Comparison of ENCODE assay signal across 20 mouse cellular contexts in genomic region chr17:30509646-30510045, GRCm38 (mm10).
DNase-seq lines count a peak whose midpoint lies in the region; ATAC-seq and TF ChIP-seq lines count a peak whose summit lies in the region.
"Had no signal": no experiment of that assay in that cellular context is flagged by ENCODE, and none has a peak within 500 bp of the region (broad histone marks: within the 10 kb centered on the region; RNA-seq: fewer than 3 reads in every experiment).

No protein-coding gene starts in this region.

- H3K9me3 ChIP-seq in MEL (replicated peaks; ENCODE audit: insufficient read depth, low read length) = no peaks in the 10 kb centered on the region
- H3K9me3 ChIP-seq: embryonic facial prominence, embryonic 10.5 days; forebrain, embryonic 15.5 days; heart, embryonic 13.5 days; hindbrain, embryonic 12.5 days; limb, embryonic 13.5 days; liver, embryonic 12.5 days; midbrain, embryonic 13.5 days had no signal

- no peak overlapping the region for H3K4me3 ChIP-seq in MEL (ENCODE audit: control insufficient read depth in 1 of 2, insufficient read depth in 1 of 2, low read depth in 2 of 2, low read length in 2 of 2)
- H3K4me3 ChIP-seq: embryonic facial prominence, embryonic 10.5 days; forebrain, embryonic 15.5 days; heart, embryonic 13.5 days; hindbrain, embryonic 12.5 days; limb, embryonic 13.5 days; liver, embryonic 12.5 days; midbrain, embryonic 13.5 days had no signal

- no peak overlapping the region for H3K9ac ChIP-seq in MEL (ENCODE audit: control insufficient read depth, low read depth, low read length, poor library complexity, severe bottlenecking)
- H3K9ac ChIP-seq: forebrain, embryonic 15.5 days; heart, embryonic 13.5 days; hindbrain, embryonic 12.5 days; limb, embryonic 13.5 days; liver, embryonic 12.5 days; midbrain, embryonic 13.5 days had no signal

- TF ChIP-seq EP300 in MEL (IDR thresholded peaks at IDR 0.05; ENCODE audit: low read depth in 1 of 2, low read length in 2 of 2) = no peak

- no peaks in the 10 kb centered on the region for H3K79me2 ChIP-seq in MEL (ENCODE audit: control insufficient read depth, insufficient read depth, low read length, poor library complexity)

- no peak overlapping the region for H3K27ac ChIP-seq in MEL (ENCODE audit: control insufficient read depth, low read depth, low read length)
- H3K27ac ChIP-seq: embryonic facial prominence, embryonic 10.5 days; forebrain, embryonic 15.5 days; heart, embryonic 13.5 days; hindbrain, embryonic 12.5 days; limb, embryonic 13.5 days; liver, embryonic 12.5 days; midbrain, embryonic 13.5 days had no signal

- H3K27me3 ChIP-seq in MEL (ENCODE audit: control insufficient read depth in 1 of 2, insufficient read depth in 2 of 2, low read length in 2 of 2) = no peaks in the 10 kb centered on the region
- H3K27me3 ChIP-seq: forebrain, embryonic 15.5 days; heart, embryonic 13.5 days; hindbrain, embryonic 12.5 days; limb, embryonic 13.5 days; liver, embryonic 12.5 days; midbrain, embryonic 13.5 days had no signal

- 0 out of 4 replicates have a peak, but pooled peaks cover 0 to 3% of the 10 kb centered on the region in 2 experiments for H3K4me1 ChIP-seq in MEL (ENCODE audit: control insufficient read depth in 1 of 2, insufficient read depth in 2 of 2, low read length in 2 of 2)

- TF ChIP-seq POLR2A in MEL (IDR thresholded peaks at IDR 0.05; ENCODE audit: control insufficient read depth in 1 of 2, insufficient read depth in 1 of 2, low read depth in 1 of 2, low read length in 2 of 2, poor library complexity in 1 of 2) = no peak

- peaks cover 0 to 6% of the 10 kb centered on the region in 2 experiments; a peak in 3 of 4 replicates for H3K36me3 ChIP-seq in MEL (ENCODE audit: control insufficient read depth in 1 of 2, insufficient read depth in 2 of 2, low read length in 2 of 2)
- H3K36me3 ChIP-seq: forebrain, embryonic 15.5 days had no signal

- peak; percentile 63 for ATAC-seq in common myeloid progenitor, adult 5-6 weeks (replicated peaks; ENCODE audit: low read depth, poor library complexity, severe bottlenecking)
- ATAC-seq: forebrain, embryonic 15.5 days; intestine, postnatal 0 days; liver, embryonic 12.5 days; midbrain, embryonic 13.5 days had no signal

- peak; percentile 16 for DNase-seq in kidney, postnatal 14 days
- DNase-seq in kidney, postnatal 25 days = no peak
- peak; percentile 92 for DNase-seq in 416B (ENCODE audit: low read depth)
- peak; percentile 44 for DNase-seq in MEL (ENCODE audit: low read depth, low spot score)
- no peak for DNase-seq in layer of hippocampus, postnatal 14 days (ENCODE audit: low spot score in 2 of 2)
- no peak for DNase-seq in adrenal gland, adult 8-10 months
- DNase-seq: heart, postnatal 14 days; lung, adult 18-20 months; lung, postnatal 10 days; right cerebral cortex, postnatal 25 days; thymus, postnatal 25 days had no signal

- no peak for TF ChIP-seq CTCF in MEL (IDR thresholded peaks at IDR 0.05 in 2 of 3, conservative IDR thresholded peaks at IDR 0.05 in 1 of 3; ENCODE audit: control insufficient read depth in 1 of 3, insufficient read depth in 1 of 3, low read depth in 2 of 3, low read length in 3 of 3, poor library complexity in 1 of 3, severe bottlenecking in 1 of 3)

- no peak for TF ChIP-seq RAD21 in MEL (IDR thresholded peaks at IDR 0.05; ENCODE audit: low read depth, low read length)

TF ChIP-seq in MEL, 35 proteins besides CTCF, POLR2A, EP300 and RAD21:
- TF ChIP-seq MYC (IDR thresholded peaks at IDR 0.05; ENCODE audit: low read depth, low read length) (no peak), TCF12 (IDR thresholded peaks at IDR 0.05; ENCODE audit: low read depth, low read length) (no peak), BHLHE40 (IDR thresholded peaks at IDR 0.05; ENCODE audit: borderline replicate concordance, low read depth, low read length) (no peak), ELF1 (IDR thresholded peaks at IDR 0.05; ENCODE audit: low read depth, low read length) (no peak), MAX (IDR thresholded peaks at IDR 0.05; ENCODE audit: low read length) (no peak), GATA1 (IDR thresholded peaks at IDR 0.05; ENCODE audit: low read depth, low read length) (no peak), GABPA (IDR thresholded peaks at IDR 0.05; ENCODE audit: low read depth, low read length) (no peak), MEF2A (IDR thresholded peaks at IDR 0.05; ENCODE audit: extremely low read depth, insufficient replicate concordance, low read depth, low read length, poor library complexity, severe bottlenecking) (no peak), ZKSCAN1 (IDR thresholded peaks at IDR 0.05; ENCODE audit: low read depth, low read length) (no peak), SIN3A (IDR thresholded peaks at IDR 0.05; ENCODE audit: low read length) (no peak), ZC3H11A (IDR thresholded peaks at IDR 0.05; ENCODE audit: low read depth, low read length) (no peak), MAZ (IDR thresholded peaks at IDR 0.05; ENCODE audit: low read depth, low read length) (no peak), CHD1 (IDR thresholded peaks at IDR 0.05; ENCODE audit: low read depth, low read length) (no peak), HCFC1 (IDR thresholded peaks at IDR 0.05; ENCODE audit: low read depth, low read length) (no peak), JUND (IDR thresholded peaks at IDR 0.05; ENCODE audit: low read depth, low read length) (no peak), MXI1 (IDR thresholded peaks at IDR 0.05; ENCODE audit: low read depth, low read length) (no peak)

Comparison
In these comparisons a context has a peak if more than half of its experiments do, and no peak if none do; other contexts are left out.
1. DNase-seq: peak in kidney, postnatal 14 days (single experiment), 416B (single experiment) and MEL (single experiment); none in kidney, postnatal 25 days (0 of 2), layer of hippocampus, postnatal 14 days (0 of 2) and adrenal gland, adult 8-10 months (single experiment).